Mouse (Mus musculus): ENCODE measurements at regions not wholly inside any gene's neighbourhood (a gene's known extent, or its start where the extent isn't known, plus 50 kb on each side); places are given as distances from the start of the nearest gene placed in this dataset.

GRCm38 (mm10) chr2:147455932-147456331 is 94.2 kb downstream of the Pax1 start:
- no peak for TF ChIP-seq CTCF (IDR thresholded peaks at IDR 0.05; ENCODE audit: low read depth)
- TF ChIP-seq EP300 (IDR thresholded peaks at IDR 0.05; ENCODE audit: low read depth) = no peak
